Mouse (Mus musculus): ENCODE measurements at regions not wholly inside any gene's neighbourhood (a gene's known extent, or its start where the extent isn't known, plus 50 kb on each side); places are given as distances from the start of the nearest gene placed in this dataset.

DNA sequence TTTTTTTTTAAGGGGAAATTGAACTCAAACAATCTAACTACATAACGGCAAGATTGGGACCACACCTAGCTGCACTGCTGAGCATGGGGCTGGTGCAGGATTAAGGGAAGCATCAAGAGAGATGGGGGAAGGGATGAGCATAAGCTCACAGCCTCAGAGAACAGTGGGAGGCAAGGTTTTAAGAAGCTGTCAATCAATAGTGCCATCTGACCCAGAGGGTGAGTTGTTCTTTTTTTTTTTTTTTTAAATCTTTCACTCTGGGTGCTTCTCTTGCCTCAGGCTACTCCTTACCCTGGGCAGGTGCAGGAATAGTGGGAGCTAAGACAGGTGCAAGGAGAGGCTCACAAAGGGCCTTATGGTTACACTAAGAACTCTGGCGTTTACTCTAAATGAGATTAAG, 176.9 kb upstream of the Klf7 start:
- ATAC-seq (ENCODE audit: insufficient number of reproducible peaks, low FRiP score, low TSS enrichment), result no peak

DNA sequence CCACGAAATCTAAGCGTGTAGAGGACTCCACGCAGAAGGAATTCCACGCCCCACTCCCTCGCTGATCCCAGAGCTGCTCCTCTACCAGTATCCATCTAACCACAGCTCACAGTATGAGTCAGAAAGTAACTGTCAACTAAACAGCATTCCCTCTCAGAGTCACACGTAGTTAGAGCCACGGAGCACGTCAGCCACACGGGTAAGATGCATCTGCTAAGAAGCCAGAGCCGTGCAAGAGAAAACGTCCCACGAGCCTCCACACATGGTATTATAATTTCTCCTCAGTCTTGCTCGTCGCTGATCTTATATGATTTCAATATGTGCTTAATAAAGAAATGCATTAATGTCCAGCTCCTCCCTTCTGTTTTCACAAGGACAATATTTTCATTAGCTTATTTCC, 176.1 kb upstream of the Klf7 start:
- ATAC-seq (ENCODE audit: insufficient number of reproducible peaks, low FRiP score, low TSS enrichment), result no peak

- no peak for ATAC-seq (ENCODE audit: insufficient number of reproducible peaks, low FRiP score, low TSS enrichment)
Measured at GRCm38 (mm10) chr1:64297343-64297742, 175.3 kb upstream of the Klf7 start.

- ATAC-seq (ENCODE audit: insufficient number of reproducible peaks, low FRiP score, low TSS enrichment), result no peak
Measured at GRCm38 (mm10) chr1:64295512-64295945, 173.4 kb upstream of the Klf7 start.

DNA sequence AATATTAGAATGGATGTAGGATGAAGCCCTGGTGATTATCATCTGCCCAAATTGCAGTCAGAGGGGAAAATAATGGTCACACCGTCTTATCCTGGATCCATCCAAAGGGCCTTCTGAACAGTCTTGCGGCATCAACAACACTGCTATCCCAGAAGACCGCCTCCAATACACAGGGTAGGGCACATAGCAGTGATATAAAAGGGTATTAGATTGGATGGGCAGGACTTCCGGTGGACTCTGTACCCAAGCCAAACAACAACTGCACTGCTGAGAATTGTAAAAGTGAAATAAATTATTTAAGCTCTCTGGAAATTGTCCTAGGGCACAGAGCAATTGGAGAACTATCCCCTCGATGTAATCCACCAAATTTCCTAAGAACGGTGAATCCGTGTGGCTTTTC, 173.0 kb upstream of the Klf7 start:
- no peak for ATAC-seq (ENCODE audit: insufficient number of reproducible peaks, low FRiP score, low TSS enrichment)

GRCm38 (mm10) chr1:64288812-64289447, 166.8 kb upstream of the Klf7 start:
- ATAC-seq (ENCODE audit: insufficient number of reproducible peaks, low FRiP score, low TSS enrichment), result no peak

GRCm38 (mm10) chr1:64287068-64287467, 165.0 kb upstream of the Klf7 start:
- ATAC-seq (ENCODE audit: insufficient number of reproducible peaks, low FRiP score, low TSS enrichment), result no peak

DNA sequence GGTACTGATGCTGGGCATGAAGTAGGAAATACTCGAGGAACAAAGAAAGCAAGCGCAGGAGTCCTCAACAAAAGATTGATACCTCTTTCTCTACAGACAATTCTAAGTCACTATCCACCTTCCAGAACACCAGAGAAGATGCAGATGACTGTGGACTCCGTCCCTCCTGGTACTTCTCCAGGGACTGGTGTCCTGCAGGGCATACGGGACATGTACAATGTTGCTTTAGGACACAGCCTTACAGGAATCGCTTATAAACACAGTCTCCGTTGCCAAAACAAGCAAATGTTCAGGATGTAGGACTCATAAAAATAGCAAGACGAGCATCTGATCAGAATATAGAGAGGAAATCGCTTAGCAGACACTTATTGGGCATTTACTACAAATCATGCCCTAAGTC, 162.6 kb upstream of the Klf7 start:
- ATAC-seq (ENCODE audit: insufficient number of reproducible peaks, low FRiP score, low TSS enrichment), result peak; percentile 70

- no peak for ATAC-seq (ENCODE audit: insufficient number of reproducible peaks, low FRiP score, low TSS enrichment)
Measured at GRCm38 (mm10) chr1:64275865-64276264, 153.8 kb upstream of the Klf7 start.

- ATAC-seq (ENCODE audit: insufficient number of reproducible peaks, low FRiP score, low TSS enrichment), result no peak
Measured at GRCm38 (mm10) chr1:64275086-64275802, 153.2 kb upstream of the Klf7 start.

- no peak for ATAC-seq (ENCODE audit: insufficient number of reproducible peaks, low FRiP score, low TSS enrichment)
Measured at GRCm38 (mm10) chr1:64257237-64257636, 135.2 kb upstream of the Klf7 start.

DNA sequence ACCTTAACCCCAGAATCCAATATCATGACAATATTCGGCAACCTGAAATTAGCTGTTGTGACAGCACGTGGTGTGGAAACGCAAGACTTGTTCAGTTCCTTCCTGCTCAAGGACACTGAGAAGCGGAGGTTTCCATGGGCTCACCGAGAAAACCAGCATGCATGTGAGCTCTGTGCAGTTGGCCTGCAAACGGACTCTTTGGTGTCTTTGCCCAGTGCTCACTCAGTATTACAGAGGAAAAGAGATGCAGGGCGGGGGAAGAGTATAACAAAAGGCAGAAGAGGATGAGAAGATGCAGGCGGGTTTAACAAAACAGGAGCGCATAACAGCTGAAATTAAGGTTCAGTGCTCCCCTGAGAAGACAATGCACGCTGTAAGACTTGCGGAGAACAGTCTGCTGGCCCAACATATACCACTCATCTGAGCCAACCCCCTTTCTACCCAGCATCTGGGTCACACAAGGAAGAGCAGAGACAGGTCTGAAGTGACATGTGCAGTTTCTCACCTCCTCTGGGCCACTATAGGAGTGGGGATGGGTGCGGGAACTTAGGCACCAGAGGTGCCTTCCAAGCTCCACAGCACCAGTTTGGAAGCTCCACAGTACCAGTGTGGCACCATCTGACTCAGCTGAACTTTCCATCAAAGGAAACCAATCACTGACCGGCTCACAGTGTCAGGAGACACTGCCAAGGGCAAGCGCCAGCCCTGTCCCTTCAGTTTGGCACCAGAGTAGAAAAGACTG, 133.6 kb upstream of the Klf7 start:
- peak; percentile 74 for ATAC-seq (ENCODE audit: insufficient number of reproducible peaks, low FRiP score, low TSS enrichment)

GRCm38 (mm10) chr1:64254673-64255072, 132.6 kb upstream of the Klf7 start:
- ATAC-seq (ENCODE audit: insufficient number of reproducible peaks, low FRiP score, low TSS enrichment), result no peak

DNA sequence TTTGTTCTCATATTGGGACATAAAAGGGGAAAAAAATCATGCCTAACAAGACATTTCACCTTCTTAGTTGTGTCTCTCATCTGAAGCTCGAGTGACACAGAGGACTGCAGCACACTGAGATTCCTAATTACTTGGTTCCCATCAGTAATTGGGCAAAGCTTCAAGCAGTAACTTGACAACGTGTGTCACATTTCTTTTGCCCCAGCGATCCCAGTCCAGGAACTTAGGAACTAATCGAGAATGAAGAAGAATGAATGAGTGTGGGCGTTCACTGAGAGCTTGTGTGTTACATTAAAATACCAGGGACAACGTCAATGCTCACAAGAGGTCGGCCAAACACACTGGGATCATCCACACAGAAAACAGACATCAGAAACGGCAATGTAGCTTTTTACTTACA, 131.9 kb upstream of the Klf7 start:
- ATAC-seq (ENCODE audit: insufficient number of reproducible peaks, low FRiP score, low TSS enrichment), result no peak

DNA sequence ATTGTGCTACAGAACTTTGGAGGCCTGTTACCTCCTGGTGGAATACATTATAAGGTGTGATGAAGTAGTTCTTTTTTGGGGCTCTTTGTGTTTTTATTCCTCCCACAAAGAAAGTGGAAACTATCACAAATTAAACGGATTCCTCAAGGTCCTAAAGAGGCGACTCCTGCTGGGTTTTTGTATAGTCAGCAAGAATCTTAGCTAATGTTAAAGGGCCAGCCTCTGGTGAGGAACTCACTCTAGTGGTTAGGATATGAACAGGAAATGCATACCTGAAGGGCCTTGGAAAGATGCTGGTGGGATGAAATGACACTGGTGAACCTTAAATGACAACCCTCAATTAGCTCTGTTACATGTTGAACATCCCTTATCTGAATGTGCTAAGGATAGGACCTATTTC, 120.3 kb upstream of the Klf7 start:
- no peak for ATAC-seq (ENCODE audit: insufficient number of reproducible peaks, low FRiP score, low TSS enrichment)

- ATAC-seq (ENCODE audit: insufficient number of reproducible peaks, low FRiP score, low TSS enrichment), result no peak
Measured at GRCm38 (mm10) chr1:64229654-64230053, 107.6 kb upstream of the Klf7 start.

DNA sequence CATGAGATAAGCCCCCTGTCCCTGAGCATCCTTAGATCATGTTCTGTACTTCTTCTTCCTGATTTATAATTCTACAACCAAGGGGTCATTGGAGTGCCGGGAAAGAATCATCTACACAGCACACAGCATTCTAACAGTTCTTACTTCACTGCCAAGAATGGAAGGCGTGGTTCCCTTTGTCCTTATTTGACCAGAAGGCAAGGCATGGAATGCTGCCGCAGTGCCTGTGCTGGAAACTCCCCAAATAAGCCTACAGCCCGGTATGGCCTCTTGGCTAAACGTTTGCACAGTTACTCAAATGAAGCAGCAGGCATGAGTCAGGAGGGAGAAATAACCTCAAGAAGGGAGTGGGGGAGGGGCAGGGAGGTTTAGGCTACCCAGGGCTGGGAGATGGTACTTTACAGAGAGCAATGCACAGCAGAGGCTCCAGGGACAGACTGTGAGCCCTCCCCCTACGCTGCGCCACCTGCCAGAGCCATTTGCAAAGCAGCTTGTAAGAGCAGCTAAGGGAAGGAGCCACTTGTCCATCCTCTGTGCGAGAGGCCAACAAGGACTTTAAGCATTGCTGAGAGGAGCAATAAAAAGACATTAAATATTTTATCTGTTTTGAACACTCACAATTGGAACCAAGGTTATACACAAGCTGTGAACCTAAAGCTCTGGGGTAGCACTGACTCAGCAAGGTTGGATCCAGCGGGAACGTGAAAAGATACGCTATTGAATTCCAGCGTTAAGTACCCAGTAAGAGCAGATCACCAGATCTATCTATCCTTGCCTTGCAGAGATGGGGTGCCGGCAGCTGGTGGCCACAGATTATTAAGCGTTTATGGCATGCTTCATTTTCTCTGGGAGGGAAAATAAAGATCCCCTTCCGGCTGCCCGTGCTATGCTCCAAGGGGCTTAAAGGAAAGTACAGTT, 104.2 kb upstream of the Klf7 start:
- ATAC-seq (ENCODE audit: insufficient number of reproducible peaks, low FRiP score, low TSS enrichment), result peak; percentile 92

DNA sequence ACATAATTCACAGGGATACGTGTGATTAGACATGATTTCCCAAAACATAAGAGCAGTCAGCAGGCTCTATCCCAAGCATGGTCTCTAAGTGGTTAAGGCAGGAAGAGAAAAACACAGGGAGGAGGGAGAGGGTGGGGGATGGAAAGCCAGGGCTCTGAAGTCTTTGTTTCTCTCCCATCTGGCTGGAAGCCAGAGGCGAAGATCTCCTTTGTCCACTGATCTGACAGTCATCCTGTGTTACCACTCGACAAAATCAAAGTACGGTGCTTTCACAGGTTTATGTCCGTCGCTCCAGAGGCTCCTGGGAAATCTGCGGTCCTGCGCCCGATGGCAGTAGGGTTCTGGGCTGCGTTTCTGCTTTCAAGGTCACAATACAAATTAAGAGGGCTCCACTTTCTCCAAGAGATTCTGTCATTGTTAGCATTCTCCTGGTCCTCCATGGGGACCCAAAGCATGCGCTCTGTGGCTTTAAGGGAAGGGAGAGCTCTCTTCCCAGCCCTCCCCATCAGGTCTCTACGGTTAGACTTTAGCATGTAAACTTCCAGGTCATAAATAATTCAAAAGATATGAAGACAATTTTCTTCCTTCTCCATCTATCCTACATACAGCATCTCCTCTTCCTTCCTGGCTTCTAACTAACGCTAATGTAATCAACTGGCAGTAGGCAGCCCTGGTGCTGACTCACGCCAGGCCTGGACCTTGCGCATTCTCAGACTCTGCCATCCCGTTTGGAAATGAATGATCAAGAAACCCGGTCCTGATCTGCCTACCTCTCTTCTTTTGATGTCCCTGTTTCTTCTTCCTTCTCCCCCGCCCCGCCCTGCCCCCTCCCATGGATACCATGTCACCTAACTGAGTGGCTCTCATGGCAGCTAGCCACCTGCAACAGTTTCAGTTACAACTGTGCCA, 102.0 kb upstream of the Klf7 start:
- no peak for ATAC-seq (ENCODE audit: insufficient number of reproducible peaks, low FRiP score, low TSS enrichment)

DNA sequence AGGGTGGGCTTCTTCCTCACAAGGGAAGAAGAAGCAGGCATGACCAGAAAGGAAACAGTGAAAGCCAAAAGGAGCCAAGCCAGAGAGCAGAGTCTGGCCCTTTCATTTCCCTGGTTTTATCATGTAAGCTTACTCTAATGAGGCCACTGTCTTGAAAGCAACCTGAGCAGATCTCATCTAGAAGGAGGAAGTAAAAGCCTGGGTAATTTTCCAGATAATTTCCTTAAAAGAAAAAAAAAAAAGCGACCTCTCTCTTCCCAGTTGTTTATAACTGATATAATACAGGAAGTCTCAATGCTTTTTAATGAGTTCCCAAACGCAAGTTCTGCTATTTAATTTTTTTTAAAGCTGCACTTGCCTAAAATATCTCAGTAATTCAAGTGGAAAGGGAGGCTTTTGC, 100.4 kb upstream of the Klf7 start:
- no peak for ATAC-seq (ENCODE audit: insufficient number of reproducible peaks, low FRiP score, low TSS enrichment)

All from cerebellum, adult (tissue).